In the genomic region with DNA sequence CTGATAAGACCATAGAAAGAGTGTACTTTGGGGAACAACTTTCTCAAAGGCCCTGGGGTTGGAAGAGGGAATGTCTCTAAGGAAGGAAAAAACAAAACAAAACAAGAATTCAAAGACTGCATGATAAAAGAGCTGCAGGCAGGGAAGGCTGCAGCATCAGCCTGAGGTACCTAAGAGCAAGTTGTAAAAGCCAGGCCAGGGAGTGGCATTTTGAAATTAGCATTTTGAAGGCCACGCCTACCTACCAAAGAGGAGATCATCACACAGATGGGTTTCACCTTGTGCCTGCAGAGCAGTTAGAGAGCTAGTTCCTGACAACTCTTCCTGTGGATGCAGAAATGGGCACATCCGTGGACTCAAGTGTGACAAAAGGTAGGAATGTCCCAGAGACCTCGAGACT, we compare ENCODE assay signal across 24 mouse cellular contexts.
"Had no signal": no experiment of that assay in that cellular context is flagged by ENCODE, and none has a peak within 500 bp of the region (broad histone marks: within the 10 kb centered on the region; RNA-seq: fewer than 3 reads in every experiment).

No protein-coding gene starts in this region.

- H3K9ac ChIP-seq: kidney, embryonic 15.5 days; limb, embryonic 12.5 days; limb, embryonic 15.5 days; liver, embryonic 14.5 days; lung, embryonic 15.5 days; neural tube, embryonic 12.5 days; neural tube, embryonic 15.5 days had no signal

- H3K27ac ChIP-seq: kidney, embryonic 15.5 days; limb, embryonic 12.5 days; limb, embryonic 15.5 days; liver, embryonic 14.5 days; lung, embryonic 15.5 days; neural tube, embryonic 12.5 days; neural tube, embryonic 15.5 days; stomach, postnatal 0 days had no signal

- ATAC-seq: intestine, embryonic 16.5 days had no signal

- H3K36me3 ChIP-seq: kidney, embryonic 15.5 days; limb, embryonic 12.5 days; lung, embryonic 15.5 days; neural tube, embryonic 12.5 days; neural tube, embryonic 15.5 days had no signal

- H3K9me3 ChIP-seq: kidney, embryonic 15.5 days; limb, embryonic 12.5 days; limb, embryonic 15.5 days; lung, embryonic 15.5 days; megakaryocyte, embryonic 14.5 days; neural tube, embryonic 12.5 days; neural tube, embryonic 15.5 days had no signal

- H3K4me2 ChIP-seq: kidney, embryonic 15.5 days; limb, embryonic 12.5 days; limb, embryonic 15.5 days; lung, embryonic 15.5 days; midbrain, embryonic 11.5 days; neural tube, embryonic 12.5 days; neural tube, embryonic 15.5 days had no signal

- DNase-seq: kidney, adult 18-20 months; kidney, postnatal 10 days; kidney, postnatal 36 days; left cerebral cortex, postnatal 4 days; lung, adult 18-20 months; lung, postnatal 10 days; lung, postnatal 36 days; midbrain, embryonic 14.5 days; right cerebral cortex, adult 18-20 months; right cerebral cortex, postnatal 14 days; right cerebral cortex, postnatal 4 days; thymus, adult 2 months; thymus, postnatal 14 days had no signal

- H3K27me3 ChIP-seq: kidney, embryonic 15.5 days; limb, embryonic 12.5 days; limb, embryonic 15.5 days; lung, embryonic 15.5 days; megakaryocyte, embryonic 14.5 days; neural tube, embryonic 12.5 days had no signal

- H3K4me3 ChIP-seq: kidney, embryonic 15.5 days; limb, embryonic 12.5 days; limb, embryonic 15.5 days; lung, embryonic 15.5 days; megakaryocyte, embryonic 14.5 days; neural tube, embryonic 12.5 days; neural tube, embryonic 15.5 days had no signal

- H3K4me1 ChIP-seq: neural tube, embryonic 12.5 days; neural tube, embryonic 15.5 days had no signal
